Mouse (Mus musculus): ENCODE measurements around the gene Gm21915. TPM values are rescaled to one million over a fixed set of nuclear protein-coding genes. Genes with fewer than 3 reads are reported as not detected.

The Gm21915 gene
- polyA plus RNA-seq, 1 experiment from 2014 or later: not detected

GRCm38 (mm10) chr9:40628130-40629069 is 42.0 kb upstream of the Gm21915 start:
- 68% methylated on average over 20 of the region's 20 CpGs for WGBS
- Histone ChIP-seq H3K27me3 (ENCODE audit: insufficient read depth, low read length) (no peaks in the 10 kb centered on the region), H3K9me3 (replicated peaks; ENCODE audit: low read length) (no peaks in the 10 kb centered on the region), H3K4me1 (replicated peaks; ENCODE audit: insufficient read depth, low read length) (no peaks in the 10 kb centered on the region), H3K36me3 (ENCODE audit: insufficient read depth, low read length) (no peaks in the 10 kb centered on the region), H3K4me2 (ENCODE audit: low read length) (no peak overlapping the region), H3K27ac (peak overlapping the region; percentile 22; the same call in 1 of the 2 replicates), H3K9ac (ENCODE audit: low read depth, low read length) (no peak overlapping the region), H3K4me3 (replicated peaks; ENCODE audit: low read depth, low read length) (no peak overlapping the region)
- TF ChIP-seq CTCF (IDR thresholded peaks at IDR 0.05; ENCODE audit: low read depth): peak; percentile 86
- DNase-seq (ENCODE audit: low spot score) (peak; percentile 86), ATAC-seq (replicated peaks; ENCODE audit: low FRiP score, low read depth) (peak; percentile 87)

GRCm38 (mm10) chr9:40629441-40629840 is 41.0 kb upstream of the Gm21915 start:
- Histone ChIP-seq H3K27me3 (ENCODE audit: insufficient read depth, low read length) (no peaks in the 10 kb centered on the region), H3K9me3 (replicated peaks; ENCODE audit: low read length) (no peaks in the 10 kb centered on the region), H3K4me1 (replicated peaks; ENCODE audit: insufficient read depth, low read length) (no peaks in the 10 kb centered on the region), H3K9ac (ENCODE audit: low read depth, low read length) (no peak overlapping the region), H3K36me3 (ENCODE audit: insufficient read depth, low read length) (no peaks in the 10 kb centered on the region), H3K27ac (no peak overlapping the region), H3K4me2 (ENCODE audit: low read length) (no peak overlapping the region), H3K4me3 (replicated peaks; ENCODE audit: low read depth, low read length) (no peak overlapping the region)
- TF ChIP-seq CTCF (IDR thresholded peaks at IDR 0.05; ENCODE audit: low read depth): no peak
- WGBS: 62% methylated on average over 13 of the region's 13 CpGs
- no peak for DNase-seq (ENCODE audit: low spot score)
- ATAC-seq (replicated peaks; ENCODE audit: low FRiP score, low read depth): no peak

GRCm38 (mm10) chr9:40631101-40631500 is 39.3 kb upstream of the Gm21915 start:
- Histone ChIP-seq H3K27ac (no peak overlapping the region), H3K36me3 (ENCODE audit: insufficient read depth, low read length) (no peaks in the 10 kb centered on the region), H3K4me3 (replicated peaks; ENCODE audit: low read depth, low read length) (no peak overlapping the region), H3K4me1 (replicated peaks; ENCODE audit: insufficient read depth, low read length) (no peaks in the 10 kb centered on the region), H3K9me3 (replicated peaks; ENCODE audit: low read length) (no peaks in the 10 kb centered on the region), H3K27me3 (ENCODE audit: insufficient read depth, low read length) (no peaks in the 10 kb centered on the region), H3K9ac (ENCODE audit: low read depth, low read length) (no peak overlapping the region), H3K4me2 (ENCODE audit: low read length) (no peak overlapping the region)
- ATAC-seq (replicated peaks; ENCODE audit: low FRiP score, low read depth) (no peak), DNase-seq (ENCODE audit: low spot score) (no peak)
- TF ChIP-seq CTCF (IDR thresholded peaks at IDR 0.05; ENCODE audit: low read depth): no peak
- WGBS: 44% methylated on average over 6 of the region's 6 CpGs

- no peak for TF ChIP-seq CTCF (IDR thresholded peaks at IDR 0.05; ENCODE audit: low read depth)
- ATAC-seq (replicated peaks; ENCODE audit: low FRiP score, low read depth): 0 out of 2 replicates have a peak, but pooled peaks have one; percentile 31
Measured at GRCm38 (mm10) chr9:40631505-40631904, 38.9 kb upstream of the Gm21915 start.

GRCm38 (mm10) chr9:40636054-40636453 is 34.4 kb upstream of the Gm21915 start:
- Histone ChIP-seq H3K27ac (no peak overlapping the region), H3K36me3 (ENCODE audit: insufficient read depth, low read length) (no peaks in the 10 kb centered on the region), H3K27me3 (ENCODE audit: insufficient read depth, low read length) (no peaks in the 10 kb centered on the region), H3K9me3 (replicated peaks; ENCODE audit: low read length) (no peaks in the 10 kb centered on the region), H3K9ac (ENCODE audit: low read depth, low read length) (no peak overlapping the region), H3K4me2 (ENCODE audit: low read length) (no peak overlapping the region), H3K4me3 (replicated peaks; ENCODE audit: low read depth, low read length) (no peak overlapping the region), H3K4me1 (replicated peaks; ENCODE audit: insufficient read depth, low read length) (no peaks in the 10 kb centered on the region)
- WGBS: 2% methylated on average over 2 of the region's 2 CpGs
- TF ChIP-seq CTCF (IDR thresholded peaks at IDR 0.05; ENCODE audit: low read depth): peak; percentile 98
- ATAC-seq (replicated peaks; ENCODE audit: low FRiP score, low read depth): peak; percentile 42; the same call in 1 of the 2 replicates
- DNase-seq (ENCODE audit: low spot score): peak; percentile 81

More at GRCm38 (mm10) chr9:40631505-40631904, 38.9 kb upstream of the Gm21915 start:
- Histone ChIP-seq H3K27me3 (ENCODE audit: insufficient read depth, low read length) (no peaks in the 10 kb centered on the region), H3K36me3 (ENCODE audit: insufficient read depth, low read length) (no peaks in the 10 kb centered on the region), H3K4me3 (replicated peaks; ENCODE audit: low read depth, low read length) (no peak overlapping the region), H3K9ac (ENCODE audit: low read depth, low read length) (no peak overlapping the region), H3K9me3 (replicated peaks; ENCODE audit: low read length) (no peaks in the 10 kb centered on the region), H3K4me1 (replicated peaks; ENCODE audit: insufficient read depth, low read length) (no peaks in the 10 kb centered on the region), H3K4me2 (ENCODE audit: low read length) (no peak overlapping the region), H3K27ac (no peak overlapping the region)
- no peak for DNase-seq (ENCODE audit: low spot score)
- 70% methylated on average over 10 of the region's 10 CpGs for WGBS

- DNase-seq (ENCODE audit: low spot score) (no peak), ATAC-seq (replicated peaks; ENCODE audit: low FRiP score, low read depth) (no peak)
- H3K36me3 ChIP-seq (ENCODE audit: insufficient read depth, low read length): no peaks in the 10 kb centered on the region
- H3K27ac ChIP-seq: no peak overlapping the region
- H3K4me3 ChIP-seq (replicated peaks; ENCODE audit: low read depth, low read length): peak overlapping the region; percentile 31
- no peak for TF ChIP-seq CTCF (IDR thresholded peaks at IDR 0.05; ENCODE audit: low read depth)
- H3K9me3 ChIP-seq (replicated peaks; ENCODE audit: low read length): no peaks in the 10 kb centered on the region
- H3K9ac ChIP-seq (ENCODE audit: low read depth, low read length): peak overlapping the region; percentile 43
- H3K27me3 ChIP-seq (ENCODE audit: insufficient read depth, low read length): no peaks in the 10 kb centered on the region
- no peaks in the 10 kb centered on the region for H3K4me1 ChIP-seq (replicated peaks; ENCODE audit: insufficient read depth, low read length)
- peak overlapping the region; percentile 54 for H3K4me2 ChIP-seq (ENCODE audit: low read length)
- WGBS: 39% methylated on average over 8 of the region's 8 CpGs
Measured at GRCm38 (mm10) chr9:40637705-40638393, 32.6 kb upstream of the Gm21915 start.
